Mouse (Mus musculus): Measurements from ENCODE around the gene Gm8247. TPM values are rescaled to one million over a fixed set of nuclear protein-coding genes. Genes with fewer than 3 reads are reported as not detected.
"Not testable (repeated sequence)": the region's sequence is repeated elsewhere in the genome, so short reads cannot be mapped to it uniquely, and the experiment has no call there.

The Gm8247 gene
- not detected in 2 replicates for polyA plus RNA-seq (2015; fragmentation: Nextera tagmentation; extraction: Ambion mirVana)

DNA sequence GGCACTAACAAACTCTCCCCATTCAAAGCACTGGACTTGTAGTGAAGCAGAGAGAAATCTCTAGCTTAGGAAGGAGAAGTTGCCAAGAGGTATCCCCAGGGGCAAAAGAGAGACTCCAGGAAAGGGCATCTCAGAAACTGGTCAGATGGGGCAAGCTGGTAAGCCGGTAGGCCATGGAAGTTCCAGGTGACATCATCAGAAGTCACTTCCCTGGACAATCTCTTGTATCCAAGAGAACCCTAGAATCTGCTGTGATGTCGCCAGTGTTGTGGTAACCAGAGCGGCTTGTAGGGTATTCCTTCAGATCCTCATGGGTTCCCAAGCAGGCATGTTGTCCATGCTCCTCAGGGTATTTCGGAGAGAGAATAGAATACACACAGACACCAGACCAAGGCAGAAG, at the start of gene Gm8247:
Gene Gm8247 (plus strand): TSS at position 301 of the 400 bp plus-strand sequence.
- not testable (repeated sequence) for H3K4me3 ChIP-seq (replicated peaks); H3K9me3 ChIP-seq (replicated peaks); H3K27ac ChIP-seq (replicated peaks); H3K9ac ChIP-seq; H3K36me3 ChIP-seq (replicated peaks); ATAC-seq (ENCODE audit: insufficient read depth); H3K4me2 ChIP-seq; H3K27me3 ChIP-seq; H3K4me1 ChIP-seq (replicated peaks)
- WGBS (ENCODE audit: insufficient replicate concordance), result 60% methylated on average over 4 of the region's 4 CpGs

DNA sequence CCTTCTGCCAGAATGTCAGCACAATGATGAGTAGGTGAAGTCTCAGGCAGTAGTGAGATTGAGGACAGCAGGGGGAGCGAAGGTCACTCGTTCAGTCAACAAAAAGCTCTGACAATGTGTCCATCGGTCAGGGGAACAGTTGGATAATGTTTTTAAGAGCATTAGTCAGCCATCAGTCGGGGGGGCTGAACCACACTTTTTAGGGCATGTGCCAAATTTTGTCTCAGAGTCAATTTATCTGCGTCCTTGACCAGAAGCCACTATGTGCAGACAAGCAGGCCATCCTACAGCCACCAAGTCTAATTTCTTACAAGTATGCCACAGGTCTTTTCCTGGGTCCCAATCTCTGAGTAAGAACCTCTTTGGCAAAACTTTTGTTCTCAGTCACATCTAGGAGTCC, 35.0 kb upstream of the Gm8247 start:
- H3K9me3 ChIP-seq (replicated peaks); H3K4me3 ChIP-seq (replicated peaks); H3K9ac ChIP-seq; H3K27ac ChIP-seq (replicated peaks); H3K4me1 ChIP-seq (replicated peaks); H3K36me3 ChIP-seq (replicated peaks); H3K27me3 ChIP-seq; H3K4me2 ChIP-seq; ATAC-seq (ENCODE audit: insufficient read depth): not testable (repeated sequence)
- WGBS (ENCODE audit: insufficient replicate concordance), result 60% methylated on average over 4 of the region's 5 CpGs

GRCm38 (mm10) chr14:44591765-44592164, 8.8 kb downstream of the Gm8247 start:
- not testable (repeated sequence) for ATAC-seq (ENCODE audit: insufficient read depth)
- 34% methylated on average over 2 of the region's 2 CpGs for WGBS (ENCODE audit: insufficient replicate concordance)

DNA sequence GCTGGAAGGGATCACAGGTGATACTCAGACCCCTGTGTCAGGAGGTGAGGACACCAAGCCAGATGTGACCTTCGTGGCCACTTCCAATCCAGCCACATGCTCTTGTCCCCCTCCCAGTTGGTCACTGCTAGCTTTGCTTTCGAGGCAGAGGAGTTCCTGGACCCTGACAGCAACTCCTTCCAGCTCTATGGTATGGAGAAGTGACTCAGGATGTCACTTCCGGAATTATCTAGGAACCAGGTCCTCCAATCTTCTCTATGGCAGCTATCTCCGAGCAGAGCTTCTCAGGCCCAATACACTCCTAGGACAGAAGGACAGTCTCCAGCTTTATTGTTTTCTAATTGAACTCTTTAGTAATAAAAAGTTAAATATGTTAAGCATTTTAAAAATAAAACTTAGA, 44.8 kb downstream of the Gm8247 start, which contains the start of gene Gm5624:
Gene Gm5624 (minus strand): TSS at position 202 of the 400 bp plus-strand sequence.
- not testable (repeated sequence) for H3K36me3 ChIP-seq (replicated peaks); H3K27ac ChIP-seq (replicated peaks); H3K4me1 ChIP-seq (replicated peaks); H3K9ac ChIP-seq; H3K9me3 ChIP-seq (replicated peaks); H3K4me3 ChIP-seq (replicated peaks); ATAC-seq (ENCODE audit: insufficient read depth); H3K27me3 ChIP-seq; H3K4me2 ChIP-seq
- 59% methylated on average over 4 of the region's 4 CpGs for WGBS (ENCODE audit: insufficient replicate concordance)

More at GRCm38 (mm10) chr14:44591765-44592164, 8.8 kb downstream of the Gm8247 start:
- not testable (repeated sequence) for H3K4me2 ChIP-seq; H3K9ac ChIP-seq; H3K27me3 ChIP-seq; H3K4me1 ChIP-seq (replicated peaks); H3K9me3 ChIP-seq (replicated peaks); H3K4me3 ChIP-seq (replicated peaks); H3K27ac ChIP-seq (replicated peaks); H3K36me3 ChIP-seq (replicated peaks)

Other genes with a start within 250 kb of the Gm8247 start
- not detected in 2 replicates for gene Gm5930, start 244.6 kb upstream of the Gm8247 start, polyA plus RNA-seq (2015; fragmentation: Nextera tagmentation; extraction: Ambion mirVana)
- not detected in 2 replicates for gene Gm8229, start 217.8 kb upstream of the Gm8247 start, polyA plus RNA-seq (2015; fragmentation: Nextera tagmentation; extraction: Ambion mirVana)
- gene Gm3371, start 172.5 kb upstream of the Gm8247 start, polyA plus RNA-seq (2015; fragmentation: Nextera tagmentation; extraction: Ambion mirVana), result not detected in 2 replicates
- not detected in 2 replicates for gene Gm8232, start 149.5 kb upstream of the Gm8247 start, polyA plus RNA-seq (2015; fragmentation: Nextera tagmentation; extraction: Ambion mirVana)
- gene BC061237, start 90.7 kb upstream of the Gm8247 start, polyA plus RNA-seq (2015; fragmentation: Nextera tagmentation; extraction: Ambion mirVana), result not detected in 2 replicates
- not detected in 2 replicates for gene Gm17093, start 64.9 kb upstream of the Gm8247 start, polyA plus RNA-seq (2015; fragmentation: Nextera tagmentation; extraction: Ambion mirVana)
- not detected in 2 replicates for gene Gm5624, start 44.8 kb downstream of the Gm8247 start, polyA plus RNA-seq (2015; fragmentation: Nextera tagmentation; extraction: Ambion mirVana)
- not detected in 2 replicates for gene Gm8257, start 123.3 kb downstream of the Gm8247 start, polyA plus RNA-seq (2015; fragmentation: Nextera tagmentation; extraction: Ambion mirVana)
- not detected in 2 replicates for gene Gm8267, start 167.2 kb downstream of the Gm8247 start, polyA plus RNA-seq (2015; fragmentation: Nextera tagmentation; extraction: Ambion mirVana)

Measured in liver, embryonic 15.5 days (tissue).